Mouse (Mus musculus): ENCODE results near the gene Cand2.

GRCm38 (mm10) chr6:115814104-115814503 lies 39.8 kb downstream of the Cand2 start:
- TF ChIP-seq CTCF (IDR thresholded peaks at IDR 0.05; ENCODE audit: low read depth) (peak; percentile 73), EP300 (IDR thresholded peaks at IDR 0.05; ENCODE audit: low read depth) (no peak)

Data from heart, postnatal 0 days (tissue).